Mouse (Mus musculus) kidney, embryonic 14.5 days (tissue): ENCODE data around the gene Ly6g5b. TPM values are rescaled to one million over a fixed set of nuclear protein-coding genes. Genes with fewer than 3 reads are reported as not detected.
A peak's percentile ranks its signal among the peaks of the same experiment; 100 is the strongest.

Source experiments
- ATAC-seq: fragments of 200-750 bp; cut with Nextera tagmentation; 2 replicates; pipeline ENCODE4 v1.8.0; 2017; ENCODE audit warnings: moderate number of reproducible peaks, mild to moderate bottlenecking, moderate TSS enrichment, moderate library complexity; ENCODE audit not compliant: low FRiP score, low TSS enrichment
- H3K27ac ChIP-seq: fragments of 300-500 bp; sonication (generic); 2 replicates; pipeline ENCODE4 v1.5.1; 2014; ENCODE audit warnings: low read depth, mild to moderate bottlenecking, low read length, moderate library complexity, mixed read lengths
- H3K27me3 ChIP-seq: fragments of 300-500 bp; sonication (generic); 2 replicates; pipeline ENCODE4 v1.6.1; 2014; ENCODE audit warnings: mild to moderate bottlenecking, low read length; ENCODE audit not compliant: control insufficient read depth, insufficient read depth
- H3K36me3 ChIP-seq: fragments of 300-500 bp; sonication (generic); 2 replicates; pipeline ENCODE4 v1.6.1; 2014; ENCODE audit warnings: low read length, mixed read lengths; ENCODE audit not compliant: control insufficient read depth, insufficient read depth
- H3K4me1 ChIP-seq: fragments of 300-500 bp; sonication (generic); 2 replicates; pipeline ENCODE4 v1.6.1; 2014; ENCODE audit warnings: low read length, mixed read lengths; ENCODE audit not compliant: control insufficient read depth, insufficient read depth
- H3K4me2 ChIP-seq: fragments of 300-500 bp; sonication (generic); replicated peaks from 2 replicates; pipeline ENCODE4 v1.6.1; 2014; ENCODE audit warnings: low read depth, mild to moderate bottlenecking, low read length
- H3K4me3 ChIP-seq: fragments of 300-500 bp; sonication (generic); 2 replicates; pipeline ENCODE4 v1.5.1; 2014; ENCODE audit warnings: mild to moderate bottlenecking, low read length
- H3K9ac ChIP-seq: fragments of 300-500 bp; sonication (generic); 2 replicates; pipeline ENCODE4 v1.6.1; 2014; ENCODE audit warnings: low read depth, mild to moderate bottlenecking, low read length, moderate library complexity
- H3K9me3 ChIP-seq: fragments of 300-500 bp; sonication (generic); 2 replicates; pipeline ENCODE4 v1.6.1; 2016; ENCODE audit warnings: low read length; ENCODE audit not compliant: control insufficient read depth
- WGBS: fragments of 180-500 bp; shearing (Covaris S2); extraction: QIAGEN DNeasy Blood & Tissue Kit; methylation state at CpG from one replicate; pipeline ENCODE4 v1.1.7; 2014; 5-methylcytosine and 5-hydroxymethylcytosine counted together
- polyA plus RNA-seq: library from polyadenylated mRNA; unstranded; fragments of >200 nt; fragmentation: Nextera tagmentation; extraction: Ambion mirVana; gene quantifications from 2 replicates; pipeline ENCODE4 v1.2.1, GENCODE M21; 2014

Ly6g5b gene
- polyA plus RNA-seq, 1 experiment from 2014 or later: 1.2 TPM

GRCm38 (mm10) chr17:35132174-35132560 is 16.9 kb upstream of the Ly6g5b start:
- H3K36me3 ChIP-seq: peaks cover 8% of the 10 kb centered on the region; the same call in 1 of the 2 replicates
- peaks cover 22% of the 10 kb centered on the region; the same call in 1 of the 2 replicates for H3K4me1 ChIP-seq
- no peak overlapping the region for H3K4me2 ChIP-seq
- no peak overlapping the region for H3K9ac ChIP-seq
- WGBS: 46% methylated on average over 3 of the region's 3 CpGs
- no peak overlapping the region for H3K4me3 ChIP-seq
- peak overlapping the region; percentile 24; the same call in 1 of the 2 replicates for H3K27ac ChIP-seq
- H3K27me3 ChIP-seq: no peaks in the 10 kb centered on the region
- no peak for ATAC-seq
- no peaks in the 10 kb centered on the region for H3K9me3 ChIP-seq

- Histone ChIP-seq H3K9me3 (no peaks in the 10 kb centered on the region), H3K9ac (no peak within 1 kb of the TSS), H3K4me3 (no peak within 1 kb of the TSS), H3K4me1 (peaks cover 25% of the 10 kb centered on the region; the same call in 1 of the 2 replicates), H3K27ac (peak within 1 kb of the TSS; percentile 51; the same call in 1 of the 2 replicates), H3K27me3 (no peaks in the 10 kb centered on the region), H3K36me3 (peaks cover 8% of the 10 kb centered on the region; the same call in 1 of the 2 replicates), H3K4me2 (no peak within 1 kb of the TSS)
- 61% methylated on average over 15 of the region's 15 CpGs for WGBS
- no peak for ATAC-seq
Measured at GRCm38 (mm10) chr17:35131500-35132173, 16.4 kb upstream of the Ly6g5b start, which contains the start of gene Apom. Apom (minus strand) TSS chr17:35132050.

GRCm38 (mm10) chr17:35131038-35131437 is 15.8 kb upstream of the Ly6g5b start:
- WGBS: 88% methylated on average over 8 of the region's 8 CpGs
- no peak overlapping the region for H3K4me3 ChIP-seq
- H3K27me3 ChIP-seq: no peaks in the 10 kb centered on the region
- no peak overlapping the region for H3K4me2 ChIP-seq
- no peak overlapping the region for H3K27ac ChIP-seq
- ATAC-seq: no peak
- H3K9me3 ChIP-seq: no peaks in the 10 kb centered on the region
- H3K9ac ChIP-seq: no peak overlapping the region
- H3K36me3 ChIP-seq: peaks cover 8% of the 10 kb centered on the region; the same call in 1 of the 2 replicates
- peaks cover 22% of the 10 kb centered on the region; the same call in 1 of the 2 replicates for H3K4me1 ChIP-seq

- Histone ChIP-seq H3K36me3 (peaks cover 12% of the 10 kb centered on the region; the same call in 1 of the 2 replicates), H3K9ac (no peak overlapping the region), H3K4me3 (no peak overlapping the region), H3K27me3 (no peaks in the 10 kb centered on the region), H3K27ac (no peak overlapping the region), H3K4me2 (no peak overlapping the region), H3K9me3 (no peaks in the 10 kb centered on the region), H3K4me1 (peaks cover 26% of the 10 kb centered on the region; the same call in 1 of the 2 replicates)
- 46% methylated on average over 11 of the region's 11 CpGs for WGBS
- no peak for ATAC-seq
Measured at GRCm38 (mm10) chr17:35128996-35129395, 13.8 kb upstream of the Ly6g5b start.

- H3K4me3 ChIP-seq: peak overlapping the region; percentile 70
- H3K4me2 ChIP-seq: peak overlapping the region; percentile 80
- ATAC-seq: no peak
- H3K36me3 ChIP-seq: peaks cover 17% of the 10 kb centered on the region; the same call in 1 of the 2 replicates
- H3K27ac ChIP-seq: peak overlapping the region; percentile 82; the same call in 1 of the 2 replicates
- H3K4me1 ChIP-seq: peaks cover 33% of the 10 kb centered on the region; the same call in 1 of the 2 replicates
- WGBS: 67% methylated on average over 13 of the region's 13 CpGs
- peak overlapping the region; percentile 86; the same call in 1 of the 2 replicates for H3K9ac ChIP-seq
- no peaks in the 10 kb centered on the region for H3K27me3 ChIP-seq
- H3K9me3 ChIP-seq: no peaks in the 10 kb centered on the region
Measured at GRCm38 (mm10) chr17:35127017-35127416, 11.8 kb upstream of the Ly6g5b start.

GRCm38 (mm10) chr17:35126206-35126611 is 11.0 kb upstream of the Ly6g5b start, which contains the start of gene D17H6S53E:
D17H6S53E (plus strand) TSS chr17:35126373.
- ATAC-seq: peak; percentile 60
- 0% methylated on average over 36 of the region's 36 CpGs for WGBS
- H3K27me3 ChIP-seq: no peaks in the 10 kb centered on the region
- H3K36me3 ChIP-seq: peaks cover 17% of the 10 kb centered on the region; the same call in 1 of the 2 replicates
- H3K4me1 ChIP-seq: peaks cover 29% of the 10 kb centered on the region; the same call in 1 of the 2 replicates
- peak within 1 kb of the TSS; percentile 86 for H3K9ac ChIP-seq
- peak within 1 kb of the TSS; percentile 82 for H3K27ac ChIP-seq
- peak within 1 kb of the TSS; percentile 80 for H3K4me2 ChIP-seq
- peak within 1 kb of the TSS; percentile 70 for H3K4me3 ChIP-seq
- no peaks in the 10 kb centered on the region for H3K9me3 ChIP-seq

GRCm38 (mm10) chr17:35125578-35125977 is 10.3 kb upstream of the Ly6g5b start:
- Histone ChIP-seq H3K27me3 (no peaks in the 10 kb centered on the region), H3K4me1 (peaks cover 29% of the 10 kb centered on the region; the same call in 1 of the 2 replicates), H3K36me3 (peaks cover 17% of the 10 kb centered on the region; the same call in 1 of the 2 replicates), H3K9me3 (no peaks in the 10 kb centered on the region), H3K9ac (peak overlapping the region; percentile 86), H3K27ac (peak overlapping the region; percentile 82; the same call in 1 of the 2 replicates), H3K4me3 (peak overlapping the region; percentile 70), H3K4me2 (peak overlapping the region; percentile 80)
- 33% methylated on average over 6 of the region's 6 CpGs for WGBS
- ATAC-seq: no peak

GRCm38 (mm10) chr17:35125081-35125480 is 9.9 kb upstream of the Ly6g5b start:
- H3K9me3 ChIP-seq: no peaks in the 10 kb centered on the region
- H3K4me1 ChIP-seq: peaks cover 33% of the 10 kb centered on the region
- no peak overlapping the region for H3K27ac ChIP-seq
- H3K36me3 ChIP-seq: peaks cover 15% of the 10 kb centered on the region; the same call in 1 of the 2 replicates
- WGBS: 96% methylated on average over 1 of the region's 1 CpGs
- peak overlapping the region; percentile 86; the same call in 1 of the 2 replicates for H3K9ac ChIP-seq
- ATAC-seq: no peak
- no peak overlapping the region for H3K4me2 ChIP-seq
- H3K27me3 ChIP-seq: no peaks in the 10 kb centered on the region
- H3K4me3 ChIP-seq: no peak overlapping the region; the same call in 1 of the 2 replicates
